Mouse (Mus musculus): ENCODE data around the gene Eps8l3. TPM values are rescaled to one million over a fixed set of nuclear protein-coding genes. Genes with fewer than 3 reads are reported as not detected.

Gene Eps8l3
- polyA plus RNA-seq, 1 experiment from 2014 or later = not detected

GRCm38 (mm10) chr3:107931134-107931533, 54.1 kb downstream of the Eps8l3 start:
- Histone ChIP-seq H3K36me3 (no peaks in the 10 kb centered on the region), H3K4me3 (replicated peaks) (peak overlapping the region; percentile 37), H3K9ac (0 out of 2 replicates have a peak overlapping the region, but pooled peaks have one; percentile 23), H3K27me3 (no peaks in the 10 kb centered on the region; the same call in 1 of the 2 replicates), H3K27ac (no peak overlapping the region), H3K4me1 (replicated peaks) (peaks cover 13% of the 10 kb centered on the region), H3K9me3 (replicated peaks) (no peaks in the 10 kb centered on the region), H3K4me2 (peak overlapping the region; percentile 51)
- DNase-seq = no peak
- ATAC-seq (ENCODE audit: low read depth) = no peak; the same call in 1 of the 2 replicates
- WGBS (ENCODE audit: insufficient replicate concordance) = 39% methylated on average over 2 of the region's 2 CpGs

GRCm38 (mm10) chr3:107931670-107932069, 54.6 kb downstream of the Eps8l3 start, which contains the start of gene Gstm7:
Gene Gstm7, minus strand, starts transcription at chr3:107931817.
- peaks cover 13% of the 10 kb centered on the region for H3K4me1 ChIP-seq (replicated peaks)
- peak; percentile 91 for ATAC-seq (ENCODE audit: low read depth)
- H3K4me2 ChIP-seq = peak within 1 kb of the TSS; percentile 51
- H3K27ac ChIP-seq = no peak within 1 kb of the TSS
- peak within 1 kb of the TSS; percentile 37 for H3K4me3 ChIP-seq (replicated peaks)
- 0 out of 2 replicates have a peak within 1 kb of the TSS, but pooled peaks have one; percentile 23 for H3K9ac ChIP-seq
- 8% methylated on average over 10 of the region's 10 CpGs for WGBS (ENCODE audit: insufficient replicate concordance)
- no peaks in the 10 kb centered on the region for H3K9me3 ChIP-seq (replicated peaks)
- H3K36me3 ChIP-seq = no peaks in the 10 kb centered on the region
- peak; percentile 73 for DNase-seq
- no peaks in the 10 kb centered on the region; the same call in 1 of the 2 replicates for H3K27me3 ChIP-seq

- H3K36me3 ChIP-seq = no peaks in the 10 kb centered on the region
- DNase-seq (no peak), ATAC-seq (ENCODE audit: low read depth) (no peak)
- H3K9ac ChIP-seq = no peak overlapping the region
- WGBS (ENCODE audit: insufficient replicate concordance) = 70% methylated on average over 6 of the region's 6 CpGs
- no peaks in the 10 kb centered on the region for H3K9me3 ChIP-seq (replicated peaks)
- no peaks in the 10 kb centered on the region; the same call in 1 of the 2 replicates for H3K27me3 ChIP-seq
- peaks cover 13% of the 10 kb centered on the region for H3K4me1 ChIP-seq (replicated peaks)
- H3K27ac ChIP-seq = no peak overlapping the region
- no peak overlapping the region for H3K4me3 ChIP-seq (replicated peaks)
- H3K4me2 ChIP-seq = no peak overlapping the region
Observed at GRCm38 (mm10) chr3:107932128-107932527, 55.1 kb downstream of the Eps8l3 start.

- no peaks in the 10 kb centered on the region for H3K9me3 ChIP-seq (replicated peaks)
- no peak overlapping the region for H3K9ac ChIP-seq
- no peak overlapping the region for H3K27ac ChIP-seq
- H3K4me2 ChIP-seq = no peak overlapping the region
- H3K36me3 ChIP-seq = no peaks in the 10 kb centered on the region
- ATAC-seq (ENCODE audit: low read depth) (no peak), DNase-seq (no peak)
- no peaks in the 10 kb centered on the region; the same call in 1 of the 2 replicates for H3K27me3 ChIP-seq
- H3K4me3 ChIP-seq (replicated peaks) = no peak overlapping the region
- WGBS (ENCODE audit: insufficient replicate concordance) = 67% methylated on average over 3 of the region's 3 CpGs
- H3K4me1 ChIP-seq (replicated peaks) = peaks cover 17% of the 10 kb centered on the region
Observed at GRCm38 (mm10) chr3:107935268-107935667, 58.2 kb downstream of the Eps8l3 start.

GRCm38 (mm10) chr3:107935888-107936287, 58.9 kb downstream of the Eps8l3 start:
- Histone ChIP-seq H3K4me3 (replicated peaks) (no peak overlapping the region), H3K36me3 (no peaks in the 10 kb centered on the region), H3K27ac (no peak overlapping the region), H3K4me1 (replicated peaks) (peaks cover 17% of the 10 kb centered on the region), H3K27me3 (no peaks in the 10 kb centered on the region; the same call in 1 of the 2 replicates), H3K4me2 (no peak overlapping the region), H3K9ac (no peak overlapping the region), H3K9me3 (replicated peaks) (no peaks in the 10 kb centered on the region)
- WGBS (ENCODE audit: insufficient replicate concordance) = 10% methylated on average over 3 of the region's 3 CpGs
- no peak for ATAC-seq (ENCODE audit: low read depth)
- no peak for DNase-seq

- Histone ChIP-seq H3K27me3 (no peaks in the 10 kb centered on the region), H3K27ac (no peak overlapping the region), H3K9me3 (replicated peaks) (no peaks in the 10 kb centered on the region), H3K9ac (no peak overlapping the region), H3K36me3 (no peaks in the 10 kb centered on the region), H3K4me1 (replicated peaks) (peaks cover 4% of the 10 kb centered on the region; the same call in 1 of the 2 replicates), H3K4me3 (replicated peaks) (no peak overlapping the region), H3K4me2 (no peak overlapping the region)
- WGBS (ENCODE audit: insufficient replicate concordance) = 23% methylated on average over 3 of the region's 3 CpGs
- ATAC-seq (ENCODE audit: low read depth) (peak; percentile 14; the same call in 1 of the 2 replicates), DNase-seq (peak; percentile 43)
Observed at GRCm38 (mm10) chr3:107939403-107939802, 62.4 kb downstream of the Eps8l3 start.

- ATAC-seq (ENCODE audit: low read depth) = 0 out of 2 replicates have a peak, but pooled peaks have one; percentile 5
- no peak overlapping the region for H3K4me2 ChIP-seq
- peaks cover 4% of the 10 kb centered on the region; the same call in 1 of the 2 replicates for H3K4me1 ChIP-seq (replicated peaks)
- no peaks in the 10 kb centered on the region for H3K27me3 ChIP-seq
- no peaks in the 10 kb centered on the region for H3K36me3 ChIP-seq
- no peak overlapping the region for H3K9ac ChIP-seq
- WGBS (ENCODE audit: insufficient replicate concordance) = 53% methylated on average over 4 of the region's 4 CpGs
- DNase-seq = no peak
- H3K4me3 ChIP-seq (replicated peaks) = no peak overlapping the region
- no peaks in the 10 kb centered on the region for H3K9me3 ChIP-seq (replicated peaks)
- H3K27ac ChIP-seq = no peak overlapping the region
Observed at GRCm38 (mm10) chr3:107939830-107940229, 62.8 kb downstream of the Eps8l3 start.

- ATAC-seq (ENCODE audit: low read depth) = no peak
- no peaks in the 10 kb centered on the region for H3K36me3 ChIP-seq
- H3K9me3 ChIP-seq (replicated peaks) = no peaks in the 10 kb centered on the region
- H3K27me3 ChIP-seq = no peaks in the 10 kb centered on the region
- no peak for DNase-seq
- H3K9ac ChIP-seq = no peak overlapping the region
- H3K4me1 ChIP-seq (replicated peaks) = peaks cover 4% of the 10 kb centered on the region; the same call in 1 of the 2 replicates
- WGBS (ENCODE audit: insufficient replicate concordance) = 66% methylated on average over 7 of the region's 7 CpGs
- no peak overlapping the region for H3K4me3 ChIP-seq (replicated peaks)
- no peak overlapping the region for H3K4me2 ChIP-seq
- no peak overlapping the region for H3K27ac ChIP-seq
Observed at GRCm38 (mm10) chr3:107940524-107940923, 63.5 kb downstream of the Eps8l3 start.

GRCm38 (mm10) chr3:107941261-107941660, 64.2 kb downstream of the Eps8l3 start:
- ATAC-seq (ENCODE audit: low read depth) (no peak), DNase-seq (no peak)
- no peak overlapping the region for H3K4me2 ChIP-seq
- H3K27ac ChIP-seq = no peak overlapping the region
- 68% methylated on average over 4 of the region's 4 CpGs for WGBS (ENCODE audit: insufficient replicate concordance)
- H3K27me3 ChIP-seq = no peaks in the 10 kb centered on the region
- peaks cover 4% of the 10 kb centered on the region; the same call in 1 of the 2 replicates for H3K4me1 ChIP-seq (replicated peaks)
- no peaks in the 10 kb centered on the region for H3K9me3 ChIP-seq (replicated peaks)
- no peaks in the 10 kb centered on the region for H3K36me3 ChIP-seq
- H3K9ac ChIP-seq = no peak overlapping the region
- H3K4me3 ChIP-seq (replicated peaks) = no peak overlapping the region

Other genes starting within 250 kb of the Eps8l3 start
- gene Gm10961, start 245.9 kb upstream of the Eps8l3 start, polyA plus RNA-seq (2015; fragmentation: Nextera tagmentation; extraction: Ambion mirVana) = not detected in 2 replicates
- gene Strip1, start 245.5 kb upstream of the Eps8l3 start, polyA plus RNA-seq (2015; fragmentation: Nextera tagmentation; extraction: Ambion mirVana) = 10.4 and 10.6 TPM in 2 replicates
- 28.2 and 32.2 TPM in 2 replicates for gene Ahcyl1, start 180.7 kb upstream of the Eps8l3 start, polyA plus RNA-seq (2015; fragmentation: Nextera tagmentation; extraction: Ambion mirVana)
- gene Csf1, start 116.8 kb upstream of the Eps8l3 start, polyA plus RNA-seq (2015; fragmentation: Nextera tagmentation; extraction: Ambion mirVana) = 4.6 and 6.1 TPM in 2 replicates
- 148 and 158 TPM in 2 replicates for gene Gstm5, start 18.6 kb downstream of the Eps8l3 start, polyA plus RNA-seq (2015; fragmentation: Nextera tagmentation; extraction: Ambion mirVana)
- 11.1 and 13.2 TPM in 2 replicates for gene Gstm7, start 54.6 kb downstream of the Eps8l3 start, polyA plus RNA-seq (2015; fragmentation: Nextera tagmentation; extraction: Ambion mirVana)
- gene Gstm6, start 66.5 kb downstream of the Eps8l3 start, polyA plus RNA-seq (2015; fragmentation: Nextera tagmentation; extraction: Ambion mirVana) = 9.0 and 12.0 TPM in 2 replicates
- 11.4 and 11.8 TPM in 2 replicates for gene Gstm3, start 92.1 kb downstream of the Eps8l3 start, polyA plus RNA-seq (2015; fragmentation: Nextera tagmentation; extraction: Ambion mirVana)
- gene Gstm2, start 109.2 kb downstream of the Eps8l3 start, polyA plus RNA-seq (2015; fragmentation: Nextera tagmentation; extraction: Ambion mirVana) = 5.9 and 6.1 TPM in 2 replicates
- gene Gstm1, start 140.7 kb downstream of the Eps8l3 start, polyA plus RNA-seq (2015; fragmentation: Nextera tagmentation; extraction: Ambion mirVana) = 264 and 265 TPM in 2 replicates
- 17.9 and 19.6 TPM in 2 replicates for gene Gstm4, start 167.7 kb downstream of the Eps8l3 start, polyA plus RNA-seq (2015; fragmentation: Nextera tagmentation; extraction: Ambion mirVana)
- 46.0 and 48.2 TPM in 2 replicates for gene Ampd2, start 209.4 kb downstream of the Eps8l3 start, polyA plus RNA-seq (2015; fragmentation: Nextera tagmentation; extraction: Ambion mirVana)
- 2.6 and 3.1 TPM in 2 replicates for gene Gnat2, start 215.6 kb downstream of the Eps8l3 start, polyA plus RNA-seq (2015; fragmentation: Nextera tagmentation; extraction: Ambion mirVana)

Data from liver, embryonic 13.5 days (tissue).